Mouse (Mus musculus) bone marrow macrophage, adult 2 months (primary cell): ENCODE data around the gene 2310022A10Rik.

Source experiments
- CTCF ChIP-seq: IDR thresholded peaks from 2 replicates; pipeline ENCODE4 v1.5.1; 2012; ENCODE audit warnings: low read depth, mild to moderate bottlenecking, low read length, moderate library complexity
- POLR2A ChIP-seq: IDR thresholded peaks from 2 replicates; pipeline ENCODE4 v1.6.1; 2012; ENCODE audit warnings: mild to moderate bottlenecking, low read depth, low read length, borderline replicate concordance

DNA sequence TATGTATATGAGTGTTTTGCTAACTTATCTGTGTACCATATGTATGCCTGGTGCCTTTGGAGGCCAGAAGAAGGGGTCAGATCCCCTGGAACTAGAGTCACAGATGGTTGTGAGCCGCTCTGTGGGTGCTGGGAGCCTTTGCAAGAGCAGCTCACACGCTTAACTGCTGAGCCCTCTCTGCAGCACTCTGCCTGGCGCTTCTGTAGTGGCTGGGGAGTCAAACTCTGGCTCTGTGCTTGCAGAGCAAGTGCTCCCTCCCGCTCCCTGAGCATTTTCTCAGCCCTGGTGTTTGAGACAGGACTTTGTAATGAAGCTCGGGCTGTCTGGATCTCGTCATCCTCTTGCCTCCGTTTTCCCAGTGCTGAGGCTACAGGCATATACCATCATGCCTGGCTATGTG lies 45.0 kb downstream of the 2310022A10Rik start:
- TF ChIP-seq CTCF = no peak
- no peak for TF ChIP-seq POLR2A
